Mouse (Mus musculus) splenic B cell, adult 2 months (primary cell): ENCODE data around the gene Shh.

Experiments
- DNase-seq: peaks from one replicate; pipeline ENCODE4 v3.0.0-alpha.2; 2011; ENCODE audit warnings: low read depth, low spot score
- H3K27me3 ChIP-seq: 2 replicates; pipeline ENCODE4 v1.6.1; 2012; ENCODE audit warnings: mild to moderate bottlenecking, low read length, moderate library complexity, mixed read lengths; ENCODE audit not compliant: control insufficient read depth, poor library complexity, insufficient read depth, severe bottlenecking
- H3K36me3 ChIP-seq: 2 replicates; pipeline ENCODE4 v1.6.1; 2012; ENCODE audit warnings: mild to moderate bottlenecking, low read length, moderate library complexity, mixed read lengths; ENCODE audit not compliant: control insufficient read depth, poor library complexity, insufficient read depth, severe bottlenecking

Shh gene

GRCm38 (mm10) chr5:28451053-28451638, 15.9 kb downstream of the Shh start:
- peak; percentile 66 for DNase-seq

GRCm38 (mm10) chr5:28450126-28450890, 16.7 kb downstream of the Shh start:
- Histone ChIP-seq H3K27me3 (no peaks in the 10 kb centered on the region), H3K36me3 (no peaks in the 10 kb centered on the region)
- no peak for DNase-seq

More at GRCm38 (mm10) chr5:28451053-28451638, 15.9 kb downstream of the Shh start:
- Histone ChIP-seq H3K36me3 (no peaks in the 10 kb centered on the region), H3K27me3 (no peaks in the 10 kb centered on the region)

GRCm38 (mm10) chr5:28425926-28426325, 41.1 kb downstream of the Shh start:
- Histone ChIP-seq H3K36me3 (no peaks in the 10 kb centered on the region), H3K27me3 (no peaks in the 10 kb centered on the region)
- no peak for DNase-seq

- no peak for DNase-seq
- Histone ChIP-seq H3K27me3 (no peaks in the 10 kb centered on the region), H3K36me3 (no peaks in the 10 kb centered on the region)
Measured at GRCm38 (mm10) chr5:28423781-28424180, 43.3 kb downstream of the Shh start.

- peaks cover 8% of the 10 kb centered on the region; the same call in 1 of the 2 replicates for H3K36me3 ChIP-seq
- H3K27me3 ChIP-seq, result no peaks in the 10 kb centered on the region
- DNase-seq, result no peak
Measured at GRCm38 (mm10) chr5:28419640-28420265, 47.3 kb downstream of the Shh start.

- Histone ChIP-seq H3K27me3 (no peaks in the 10 kb centered on the region), H3K36me3 (peaks cover 8% of the 10 kb centered on the region; the same call in 1 of the 2 replicates)
- DNase-seq, result no peak
Measured at GRCm38 (mm10) chr5:28418734-28419133, 48.3 kb downstream of the Shh start.

- Histone ChIP-seq H3K27me3 (no peaks in the 10 kb centered on the region), H3K36me3 (peaks cover 15% of the 10 kb centered on the region)
- DNase-seq, result no peak
Measured at GRCm38 (mm10) chr5:28416029-28416428, 51.0 kb downstream of the Shh start.

- H3K36me3 ChIP-seq, result peaks cover 20% of the 10 kb centered on the region
- H3K27me3 ChIP-seq, result no peaks in the 10 kb centered on the region
- DNase-seq, result no peak
Measured at GRCm38 (mm10) chr5:28414076-28414475, 53.0 kb downstream of the Shh start.

- no peaks in the 10 kb centered on the region for H3K27me3 ChIP-seq
- peaks cover 25% of the 10 kb centered on the region for H3K36me3 ChIP-seq
- no peak for DNase-seq
Measured at GRCm38 (mm10) chr5:28413533-28413932, 53.5 kb downstream of the Shh start.

- Histone ChIP-seq H3K27me3 (no peaks in the 10 kb centered on the region; the same call in 1 of the 2 replicates), H3K36me3 (peaks cover 29% of the 10 kb centered on the region)
- no peak for DNase-seq
Measured at GRCm38 (mm10) chr5:28412006-28412685, 54.9 kb downstream of the Shh start.
